Mouse (Mus musculus) G1E (cell line): ENCODE results near the gene Tma7.

Source experiments
- CTCF ChIP-seq: IDR thresholded peaks from 2 replicates; pipeline ENCODE4 v1.5.1; 2012; ENCODE audit warnings: low read depth, low read length, inconsistent platforms, mixed read lengths
- GATA1 ChIP-seq: IDR thresholded peaks from 2 replicates; pipeline ENCODE4 v1.6.1; 2012; ENCODE audit warnings: borderline replicate concordance, low read length, inconsistent platforms, mixed read lengths
- TAL1 ChIP-seq: conservative IDR thresholded peaks from 2 replicates; pipeline ENCODE4 v1.6.1; 2012; ENCODE audit warnings: low read depth, low read length, inconsistent platforms, mixed read lengths

DNA sequence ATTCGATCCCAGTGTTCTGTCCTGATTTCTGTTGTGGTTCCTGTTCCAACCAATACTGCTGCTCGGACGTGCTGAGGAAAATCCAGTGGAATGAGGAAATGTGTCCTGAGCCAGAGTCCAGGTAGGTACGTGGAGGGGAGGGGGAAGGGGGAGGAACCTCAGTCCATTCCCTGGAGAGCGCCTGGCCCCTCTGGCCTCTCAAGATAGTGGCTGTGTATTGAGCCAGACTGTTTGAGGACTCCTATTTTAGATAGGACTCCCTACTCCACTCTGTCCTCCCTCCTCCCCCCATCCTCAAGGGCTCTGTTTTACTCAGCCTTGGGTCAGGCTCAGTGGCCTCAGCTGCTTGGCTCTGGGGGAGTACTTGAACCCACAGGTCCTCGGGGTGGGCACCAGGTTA is 41.5 kb downstream of the Tma7 start:
- TF ChIP-seq CTCF (no peak), GATA1 (no peak), TAL1 (no peak)
